Mouse (Mus musculus) kidney, embryonic 16.5 days (tissue): ENCODE results near the gene Ppfia4. TPM values are rescaled to one million over a fixed set of nuclear protein-coding genes. Genes with fewer than 3 reads are reported as not detected.

ENCODE experiments used
- ATAC-seq: fragments of 200-750 bp; cut with Nextera tagmentation; 2 replicates; pipeline ENCODE4 v1.8.0; 2017; ENCODE audit warnings: moderate TSS enrichment; ENCODE audit not compliant: low FRiP score, low TSS enrichment
- H3K27ac ChIP-seq: fragments of 300-500 bp; sonication (generic); 2 replicates; pipeline ENCODE4 v1.5.1; 2014; ENCODE audit warnings: low read length
- H3K27me3 ChIP-seq: fragments of 300-500 bp; sonication (generic); 2 replicates; pipeline ENCODE4 v1.6.1; 2014; ENCODE audit warnings: low read length, control low read depth, mixed read lengths; ENCODE audit not compliant: insufficient read depth
- H3K36me3 ChIP-seq: fragments of 300-500 bp; sonication (generic); 2 replicates; pipeline ENCODE4 v1.6.1; 2014; ENCODE audit warnings: low read length, control low read depth, mixed read lengths; ENCODE audit not compliant: insufficient read depth
- H3K4me1 ChIP-seq: fragments of 300-500 bp; sonication (generic); 2 replicates; pipeline ENCODE4 v1.6.1; 2014; ENCODE audit warnings: low read length, control low read depth, mixed read lengths; ENCODE audit not compliant: insufficient read depth
- H3K4me2 ChIP-seq: fragments of 300-500 bp; sonication (generic); replicated peaks from 2 replicates; pipeline ENCODE4 v1.6.1; 2014; ENCODE audit warnings: low read depth, low read length
- H3K4me3 ChIP-seq: fragments of 300-500 bp; sonication (generic); 2 replicates; pipeline ENCODE4 v1.5.1; 2014; ENCODE audit warnings: mild to moderate bottlenecking, low read length
- H3K9ac ChIP-seq: fragments of 300-500 bp; sonication (generic); replicated peaks from 2 replicates; pipeline ENCODE4 v1.6.1; 2014; ENCODE audit warnings: low read length
- H3K9me3 ChIP-seq: fragments of 300-500 bp; sonication (generic); 2 replicates; pipeline ENCODE4 v1.6.1; 2016; ENCODE audit warnings: low read length, control low read depth
- WGBS: fragments of 180-500 bp; shearing (Covaris S2); extraction: QIAGEN DNeasy Blood & Tissue Kit; methylation state at CpG from one replicate; pipeline ENCODE4 v1.1.7; 2014; 5-methylcytosine and 5-hydroxymethylcytosine counted together
- polyA plus RNA-seq: library from polyadenylated mRNA; unstranded; fragments of >200 nt; fragmentation: Nextera tagmentation; extraction: Ambion mirVana; gene quantifications from 2 replicates; pipeline ENCODE4 v1.2.1, GENCODE M21; 2015

Gene Ppfia4
- polyA plus RNA-seq, 1 experiment from 2014 or later = 3.9 TPM

GRCm38 (mm10) chr1:134291555-134291954 is 41.2 kb downstream of the Ppfia4 start:
- WGBS = 69% methylated on average over 8 of the region's 8 CpGs
- peaks cover 9% of the 10 kb centered on the region; the same call in 1 of the 2 replicates for H3K4me1 ChIP-seq

DNA sequence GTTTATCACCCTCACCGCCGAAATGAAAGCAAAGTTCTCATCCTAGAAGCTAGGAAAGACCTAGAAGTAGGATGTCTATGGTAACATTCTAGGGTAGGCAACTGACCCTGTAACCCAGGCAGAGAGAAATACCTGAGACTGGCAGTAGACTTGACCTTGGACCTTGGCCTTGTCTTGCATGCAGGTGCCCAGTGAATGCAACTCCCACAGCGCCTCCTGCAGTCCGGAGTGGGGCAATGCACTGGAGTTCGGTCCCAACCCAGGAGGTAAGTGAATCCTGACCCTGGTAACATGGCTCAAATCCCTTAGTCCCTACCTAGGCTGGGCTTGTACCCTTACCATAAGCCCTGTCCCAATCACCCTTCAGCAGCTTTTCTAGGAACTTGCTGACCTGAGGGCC is 41.8 kb downstream of the Ppfia4 start:
- no peak overlapping the region for H3K4me2 ChIP-seq
- peaks cover 9% of the 10 kb centered on the region; the same call in 1 of the 2 replicates for H3K4me1 ChIP-seq
- H3K27ac ChIP-seq = no peak overlapping the region
- H3K27me3 ChIP-seq = no peaks in the 10 kb centered on the region
- no peak for ATAC-seq
- H3K9me3 ChIP-seq = no peaks in the 10 kb centered on the region
- no peak overlapping the region for H3K9ac ChIP-seq
- H3K4me3 ChIP-seq = no peak overlapping the region
- 61% methylated on average over 5 of the region's 5 CpGs for WGBS
- H3K36me3 ChIP-seq = no peaks in the 10 kb centered on the region

More at GRCm38 (mm10) chr1:134291555-134291954, 41.2 kb downstream of the Ppfia4 start:
- Histone ChIP-seq H3K27me3 (no peaks in the 10 kb centered on the region), H3K4me3 (no peak overlapping the region), H3K9ac (no peak overlapping the region), H3K4me2 (no peak overlapping the region), H3K36me3 (no peaks in the 10 kb centered on the region), H3K27ac (no peak overlapping the region), H3K9me3 (no peaks in the 10 kb centered on the region)
- ATAC-seq = no peak

DNA sequence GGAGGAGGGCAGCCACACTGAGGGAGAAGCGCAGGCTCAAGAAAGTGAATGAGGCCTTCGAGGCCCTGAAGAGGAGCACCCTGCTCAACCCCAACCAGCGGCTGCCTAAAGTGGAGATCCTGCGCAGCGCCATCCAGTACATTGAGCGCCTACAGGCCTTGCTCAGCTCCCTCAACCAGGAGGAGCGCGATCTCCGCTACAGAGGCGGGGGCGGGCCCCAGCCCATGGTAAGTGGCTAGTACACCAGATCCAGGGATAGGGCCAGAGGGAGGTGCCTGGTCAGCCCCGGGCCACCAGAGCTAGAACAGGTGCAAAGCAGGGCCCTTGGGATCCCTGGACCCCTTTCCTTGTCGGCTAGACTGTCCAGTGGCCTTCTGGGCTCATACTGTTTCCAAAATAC is 42.4 kb downstream of the Ppfia4 start:
- H3K36me3 ChIP-seq = no peaks in the 10 kb centered on the region
- 87% methylated on average over 13 of the region's 13 CpGs for WGBS
- H3K9me3 ChIP-seq = no peaks in the 10 kb centered on the region
- ATAC-seq = no peak
- no peak overlapping the region for H3K4me3 ChIP-seq
- no peak overlapping the region for H3K4me2 ChIP-seq
- no peaks in the 10 kb centered on the region for H3K27me3 ChIP-seq
- no peak overlapping the region for H3K9ac ChIP-seq
- H3K4me1 ChIP-seq = peaks cover 9% of the 10 kb centered on the region; the same call in 1 of the 2 replicates
- no peak overlapping the region for H3K27ac ChIP-seq

DNA sequence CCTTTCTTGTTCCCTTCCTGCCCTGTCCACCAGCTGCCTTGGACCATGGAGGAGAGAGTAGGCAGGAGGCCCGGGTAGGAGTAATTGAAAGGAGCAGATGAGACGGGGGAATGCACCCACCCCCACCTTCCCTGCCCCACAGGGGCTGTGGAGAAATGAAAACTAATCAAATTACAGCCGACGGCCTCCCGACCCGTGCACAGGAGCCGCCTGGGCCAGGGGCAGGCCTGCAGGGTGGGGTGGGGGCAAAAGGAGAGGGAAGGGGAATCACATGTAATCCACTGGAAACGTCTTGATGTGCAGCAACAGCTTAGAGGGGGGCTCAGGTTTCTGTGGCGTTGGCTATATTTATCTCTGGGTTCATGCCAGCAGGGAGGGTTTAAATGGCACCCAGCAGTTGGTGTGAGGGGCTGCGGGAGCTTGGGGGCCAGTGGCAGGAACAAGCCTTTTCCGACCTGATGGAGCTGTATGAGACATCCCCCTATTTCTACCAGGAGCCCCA is 43.1 kb downstream of the Ppfia4 start, which contains the start of gene Myog:
TSS of gene Myog (plus strand) at position 392 of the 502 bp plus-strand sequence.
- no peak within 1 kb of the TSS for H3K27ac ChIP-seq
- H3K4me2 ChIP-seq = no peak within 1 kb of the TSS
- WGBS = 23% methylated on average over 11 of the region's 11 CpGs
- H3K36me3 ChIP-seq = no peaks in the 10 kb centered on the region
- H3K9ac ChIP-seq = no peak within 1 kb of the TSS
- no peak within 1 kb of the TSS for H3K4me3 ChIP-seq
- peaks cover 9% of the 10 kb centered on the region; the same call in 1 of the 2 replicates for H3K4me1 ChIP-seq
- no peaks in the 10 kb centered on the region for H3K9me3 ChIP-seq
- no peak for ATAC-seq
- H3K27me3 ChIP-seq = no peaks in the 10 kb centered on the region

DNA sequence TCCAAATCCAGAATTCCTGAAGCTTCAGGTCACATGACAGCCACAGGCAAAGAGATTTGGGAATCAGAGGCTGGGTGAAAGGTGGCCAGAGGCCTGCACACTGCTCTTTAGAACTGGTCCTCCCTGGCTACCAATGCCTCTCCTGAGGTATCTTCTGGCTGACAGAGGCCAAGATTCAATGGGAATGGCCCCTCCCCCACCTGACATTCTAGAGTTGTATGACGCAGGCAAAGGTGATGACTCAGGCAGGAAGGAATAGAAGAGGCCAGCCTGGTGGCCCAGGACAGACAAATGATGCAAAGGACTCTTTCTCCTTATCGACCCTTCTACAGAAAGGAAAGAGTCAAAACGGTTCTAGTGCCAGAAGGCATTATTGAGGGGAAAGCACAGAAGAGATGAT is 44.5 kb downstream of the Ppfia4 start:
- ATAC-seq = no peak
- 58% methylated on average over 3 of the region's 3 CpGs for WGBS
- H3K4me2 ChIP-seq = no peak overlapping the region
- peaks cover 9% of the 10 kb centered on the region; the same call in 1 of the 2 replicates for H3K4me1 ChIP-seq
- no peaks in the 10 kb centered on the region for H3K9me3 ChIP-seq
- H3K27ac ChIP-seq = no peak overlapping the region
- no peaks in the 10 kb centered on the region for H3K27me3 ChIP-seq
- H3K4me3 ChIP-seq = no peak overlapping the region
- H3K9ac ChIP-seq = no peak overlapping the region
- no peaks in the 10 kb centered on the region for H3K36me3 ChIP-seq

GRCm38 (mm10) chr1:134285458-134286120 is 47.1 kb downstream of the Ppfia4 start:
- WGBS = 67% methylated on average over 10 of the region's 10 CpGs
- Histone ChIP-seq H3K4me2 (no peak overlapping the region), H3K9me3 (no peaks in the 10 kb centered on the region), H3K4me3 (no peak overlapping the region), H3K36me3 (no peaks in the 10 kb centered on the region), H3K27me3 (no peaks in the 10 kb centered on the region), H3K9ac (no peak overlapping the region), H3K27ac (no peak overlapping the region), H3K4me1 (0 out of 2 replicates have a peak, but pooled peaks cover 8% of the 10 kb centered on the region)
- ATAC-seq = no peak

- Histone ChIP-seq H3K9ac (no peak overlapping the region), H3K4me2 (no peak overlapping the region), H3K4me3 (no peak overlapping the region), H3K27me3 (no peaks in the 10 kb centered on the region), H3K4me1 (0 out of 2 replicates have a peak, but pooled peaks cover 3% of the 10 kb centered on the region), H3K36me3 (no peaks in the 10 kb centered on the region), H3K9me3 (no peaks in the 10 kb centered on the region), H3K27ac (no peak overlapping the region)
- 54% methylated on average over 1 of the region's 1 CpGs for WGBS
- ATAC-seq = no peak
These were observed 49.6 kb downstream of the Ppfia4 start for GRCm38 (mm10) chr1:134283108-134283507.

DNA sequence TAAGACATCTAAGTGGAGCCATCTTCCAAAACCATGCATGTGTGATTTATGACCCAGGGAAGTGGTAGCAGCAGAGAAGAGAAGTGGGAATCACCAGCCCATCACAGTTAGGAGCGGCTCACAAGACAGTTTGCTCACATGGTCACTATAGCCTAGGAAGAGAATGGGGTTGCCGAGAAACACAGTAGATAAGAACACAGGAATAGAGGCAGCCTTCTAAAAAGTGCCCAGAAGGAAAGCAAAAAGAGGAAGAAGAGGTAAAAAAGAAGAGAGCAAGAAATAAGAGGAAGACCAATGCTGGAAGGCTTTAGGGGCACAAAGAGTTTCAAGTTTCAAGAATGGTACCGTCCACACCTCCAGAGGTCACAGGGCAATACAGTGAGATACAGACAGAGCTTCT is 50.4 kb downstream of the Ppfia4 start:
- Histone ChIP-seq H3K27ac (no peak overlapping the region), H3K36me3 (no peaks in the 10 kb centered on the region), H3K4me2 (no peak overlapping the region), H3K4me3 (no peak overlapping the region), H3K27me3 (no peaks in the 10 kb centered on the region), H3K9ac (no peak overlapping the region), H3K4me1 (0 out of 2 replicates have a peak, but pooled peaks cover 3% of the 10 kb centered on the region), H3K9me3 (no peaks in the 10 kb centered on the region)
- WGBS = 50% methylated on average over 3 of the region's 3 CpGs
- no peak for ATAC-seq

DNA sequence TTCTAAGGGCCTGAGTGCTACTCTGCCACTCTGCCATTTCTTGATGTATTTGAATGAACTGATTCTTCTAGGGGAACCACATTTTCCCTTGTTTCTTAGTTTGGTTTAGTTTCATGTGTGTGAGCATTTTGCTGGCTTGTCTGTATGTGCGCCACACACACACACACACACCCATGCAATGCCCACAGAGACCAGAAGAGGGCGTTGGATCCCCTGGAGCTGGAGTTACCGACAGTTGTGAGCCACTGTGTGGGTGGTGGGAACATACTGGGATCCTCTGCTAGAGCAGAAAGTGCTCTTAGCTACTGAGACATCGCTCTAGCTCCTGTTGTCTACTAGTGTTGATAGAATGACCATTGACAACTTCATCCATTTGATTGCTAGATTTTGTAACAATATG is 51.2 kb downstream of the Ppfia4 start:
- Histone ChIP-seq H3K9ac (no peak overlapping the region), H3K27me3 (no peaks in the 10 kb centered on the region), H3K4me3 (no peak overlapping the region), H3K9me3 (no peaks in the 10 kb centered on the region), H3K4me2 (no peak overlapping the region), H3K27ac (no peak overlapping the region), H3K4me1 (0 out of 2 replicates have a peak, but pooled peaks cover 3% of the 10 kb centered on the region), H3K36me3 (no peaks in the 10 kb centered on the region)
- ATAC-seq = no peak
- 75% methylated on average over 4 of the region's 4 CpGs for WGBS

- Histone ChIP-seq H3K36me3 (no peaks in the 10 kb centered on the region), H3K4me1 (peaks cover 10% of the 10 kb centered on the region), H3K4me2 (no peak overlapping the region), H3K27ac (no peak overlapping the region), H3K9ac (no peak overlapping the region), H3K27me3 (no peaks in the 10 kb centered on the region), H3K9me3 (no peaks in the 10 kb centered on the region), H3K4me3 (no peak overlapping the region)
- ATAC-seq = no peak
- WGBS = 86% methylated on average over 5 of the region's 5 CpGs
These were observed 52.6 kb downstream of the Ppfia4 start for GRCm38 (mm10) chr1:134280174-134280573.
